Mouse (Mus musculus): ENCODE measurements around the gene Asic2.
A peak's percentile ranks its signal among the peaks of the same experiment; 100 is the strongest.
"Not testable (repeated sequence)": the region's sequence is repeated elsewhere in the genome, so short reads cannot be mapped to it uniquely, and the experiment has no call there.

Gene Asic2

GRCm38 (mm10) chr11:81280070-81280469 lies 688.2 kb downstream of the Asic2 start:
- DNase-seq: no peak

GRCm38 (mm10) chr11:81277406-81277805 lies 690.9 kb downstream of the Asic2 start:
- DNase-seq: no peak

GRCm38 (mm10) chr11:81272677-81273418 lies 695.4 kb downstream of the Asic2 start:
- DNase-seq: no peak

GRCm38 (mm10) chr11:81271422-81271821 lies 696.8 kb downstream of the Asic2 start:
- no peak for DNase-seq

- no peak for DNase-seq
Measured at GRCm38 (mm10) chr11:81270518-81270917, 697.7 kb downstream of the Asic2 start.

GRCm38 (mm10) chr11:81263757-81264156 lies 704.5 kb downstream of the Asic2 start:
- no peak for DNase-seq

GRCm38 (mm10) chr11:81263193-81263592 lies 705.1 kb downstream of the Asic2 start:
- DNase-seq: no peak

- no peak for DNase-seq
Measured at GRCm38 (mm10) chr11:81261259-81261658, 707.0 kb downstream of the Asic2 start.

- DNase-seq: not testable (repeated sequence)
Measured at GRCm38 (mm10) chr11:81241183-81241582, 727.1 kb downstream of the Asic2 start.

GRCm38 (mm10) chr11:81239966-81240681 lies 728.1 kb downstream of the Asic2 start:
- DNase-seq: peak; percentile 4 to 26

GRCm38 (mm10) chr11:81239091-81239490 lies 729.2 kb downstream of the Asic2 start:
- no peak for DNase-seq

- DNase-seq: no peak
Measured at GRCm38 (mm10) chr11:81236070-81236469, 732.2 kb downstream of the Asic2 start.

GRCm38 (mm10) chr11:81223361-81223760 lies 744.9 kb downstream of the Asic2 start:
- DNase-seq: no peak

GRCm38 (mm10) chr11:81220786-81221185 lies 747.5 kb downstream of the Asic2 start:
- no peak for DNase-seq

- no peak for DNase-seq
Measured at GRCm38 (mm10) chr11:81205471-81205870, 762.8 kb downstream of the Asic2 start.

GRCm38 (mm10) chr11:81202578-81202977 lies 765.7 kb downstream of the Asic2 start:
- DNase-seq: no peak

GRCm38 (mm10) chr11:81193856-81194255 lies 774.4 kb downstream of the Asic2 start:
- no peak for DNase-seq

- no peak for DNase-seq
Measured at GRCm38 (mm10) chr11:81192155-81192554, 776.1 kb downstream of the Asic2 start.

- DNase-seq: no peak
Measured at GRCm38 (mm10) chr11:81189103-81189502, 779.2 kb downstream of the Asic2 start.

GRCm38 (mm10) chr11:81187851-81188250 lies 780.4 kb downstream of the Asic2 start:
- no peak for DNase-seq

GRCm38 (mm10) chr11:81184721-81185120 lies 783.5 kb downstream of the Asic2 start:
- DNase-seq: no peak

GRCm38 (mm10) chr11:81164890-81165289 lies 803.4 kb downstream of the Asic2 start:
- no peak for DNase-seq

GRCm38 (mm10) chr11:81163056-81163455 lies 805.2 kb downstream of the Asic2 start:
- DNase-seq: no peak

GRCm38 (mm10) chr11:81153841-81154240 lies 814.4 kb downstream of the Asic2 start:
- no peak for DNase-seq
